Mouse (Mus musculus): ENCODE results near the gene Tceal9.

Tceal9 gene

DNA sequence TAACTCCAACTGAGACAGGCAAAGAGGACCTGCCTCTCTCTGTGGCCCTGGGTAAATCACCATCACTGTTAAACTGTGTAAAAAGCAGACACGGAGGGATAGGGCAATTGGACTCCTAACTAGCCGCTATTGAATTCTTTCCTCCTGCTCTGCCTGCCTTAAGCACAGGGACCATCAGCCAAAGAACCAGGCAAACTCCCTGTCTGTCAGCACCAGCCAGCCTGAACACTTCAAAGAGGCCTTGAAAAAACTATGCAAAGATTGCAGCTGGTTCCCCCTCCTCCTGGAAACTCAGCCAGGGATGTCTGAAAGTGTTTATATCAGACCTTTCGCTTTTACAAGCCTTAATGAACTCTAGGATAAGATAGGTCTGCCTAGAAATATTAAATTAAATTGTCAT, 29.7 kb downstream of the Tceal9 start:
- no peak for DNase-seq

GRCm38 (mm10) chrX:136275386-136275785, 30.5 kb downstream of the Tceal9 start:
- DNase-seq, result no peak

DNA sequence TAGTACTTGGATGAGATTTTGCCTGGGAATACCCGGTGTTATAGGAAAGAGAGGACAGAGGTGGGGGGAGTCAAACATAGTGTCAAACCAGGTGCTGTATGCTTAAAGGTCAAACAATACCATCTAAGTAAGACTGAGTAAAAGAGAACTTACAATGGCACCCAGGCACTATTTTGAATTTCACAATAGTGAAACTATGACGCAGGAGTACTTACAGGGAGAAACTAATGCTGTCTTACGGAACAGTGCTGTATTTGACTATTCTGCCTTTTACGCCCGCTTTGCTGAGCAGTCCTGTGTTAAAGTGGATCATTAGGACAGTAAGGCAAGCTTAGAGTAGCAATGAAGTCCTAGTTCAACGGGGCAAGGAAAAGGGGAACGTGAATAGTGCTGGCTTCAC, 32.7 kb downstream of the Tceal9 start:
- no peak for DNase-seq

- no peak for DNase-seq
These were observed 33.5 kb downstream of the Tceal9 start for GRCm38 (mm10) chrX:136278401-136278800.

DNA sequence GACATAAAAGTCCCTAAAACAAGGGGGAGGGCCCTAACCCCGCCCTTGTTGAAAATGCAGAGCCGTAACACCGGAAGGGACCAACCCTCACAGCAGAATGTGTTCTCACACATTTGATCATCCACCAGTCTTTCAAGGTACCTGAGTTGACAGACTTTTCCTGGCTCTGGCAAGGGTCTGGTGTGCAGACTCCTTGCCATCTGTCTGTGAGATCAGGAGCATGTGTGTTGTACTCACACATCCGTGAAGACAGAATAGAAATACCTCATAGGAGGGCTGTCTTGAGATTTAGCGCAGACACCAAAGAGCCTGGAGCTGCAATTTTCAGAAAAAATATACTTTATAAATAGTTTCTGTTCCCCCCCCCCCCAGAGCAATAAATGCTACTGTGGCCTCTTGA, 34.5 kb downstream of the Tceal9 start:
- DNase-seq, result no peak

- DNase-seq, result no peak
These were observed 46.0 kb downstream of the Tceal9 start for GRCm38 (mm10) chrX:136290817-136291281.

Data from lung, postnatal 36 days (tissue).